Mouse (Mus musculus) embryonic facial prominence, embryonic 11.5 days (tissue): ENCODE data around the gene Gtf2ird1. TPM values are rescaled to one million over a fixed set of nuclear protein-coding genes. Genes with fewer than 3 reads are reported as not detected.
A peak's percentile ranks its signal among the peaks of the same experiment; 100 is the strongest.
"Not testable (repeated sequence)": the region's sequence is repeated elsewhere in the genome, so short reads cannot be mapped to it uniquely, and the experiment has no call there.

Source experiments
- ATAC-seq: fragments of 200-750 bp; cut with Nextera tagmentation; replicated peaks from 2 replicates; pipeline ENCODE4 v1.8.0; 2017; ENCODE audit warnings: low read depth; ENCODE audit not compliant: insufficient number of reproducible peaks, low FRiP score, low TSS enrichment
- DNase-seq: peaks from one replicate; pipeline ENCODE4 v3.0.0-alpha.2; 2015; ENCODE audit warnings: low spot score
- H3K27ac ChIP-seq: fragments of 300-500 bp; sonication (generic); replicated peaks from 2 replicates; pipeline ENCODE4 v1.5.1; 2014; ENCODE audit warnings: mild to moderate bottlenecking, low read depth, low read length, control low read depth
- H3K27me3 ChIP-seq: fragments of 300-500 bp; sonication (generic); 2 replicates; pipeline ENCODE4 v1.6.1; 2014; ENCODE audit warnings: mild to moderate bottlenecking, low read length, moderate library complexity, mixed read lengths; ENCODE audit not compliant: control insufficient read depth, insufficient read depth
- H3K36me3 ChIP-seq: fragments of 300-500 bp; sonication (generic); replicated peaks from 2 replicates; pipeline ENCODE4 v1.6.1; 2014; ENCODE audit warnings: low read depth, mild to moderate bottlenecking, low read length, moderate library complexity, mixed read lengths; ENCODE audit not compliant: control insufficient read depth, insufficient read depth
- H3K4me1 ChIP-seq: fragments of 300-500 bp; sonication (generic); 2 replicates; pipeline ENCODE4 v1.6.1; 2014; ENCODE audit warnings: low read length, mixed read lengths; ENCODE audit not compliant: control insufficient read depth, insufficient read depth
- H3K4me2 ChIP-seq: fragments of 300-500 bp; sonication (generic); 2 replicates; pipeline ENCODE4 v1.6.1; 2014; ENCODE audit warnings: low read depth, mild to moderate bottlenecking, control low read depth, low read length, moderate library complexity
- H3K4me3 ChIP-seq: fragments of 300-500 bp; sonication (generic); 2 replicates; pipeline ENCODE4 v1.5.1; 2014; ENCODE audit warnings: low read depth, low read length, control low read depth
- H3K9ac ChIP-seq: fragments of 300-500 bp; sonication (generic); replicated peaks from 2 replicates; pipeline ENCODE4 v1.6.1; 2014; ENCODE audit warnings: mild to moderate bottlenecking, control low read depth, low read length
- H3K9me3 ChIP-seq: fragments of 300-500 bp; sonication (generic); replicated peaks from 2 replicates; pipeline ENCODE4 v1.6.1; 2016; ENCODE audit warnings: mild to moderate bottlenecking, low read length, inconsistent platforms, mixed read lengths; ENCODE audit not compliant: control insufficient read depth
- WGBS: fragments of 180-500 bp; shearing (Covaris S2); extraction: QIAGEN DNeasy Blood & Tissue Kit; methylation state at CpG from one replicate; pipeline ENCODE4 v1.1.7; 2014; 5-methylcytosine and 5-hydroxymethylcytosine counted together
- polyA plus RNA-seq: library from polyadenylated mRNA; unstranded; fragments of >200 nt; fragmentation: Nextera tagmentation; extraction: Ambion mirVana; gene quantifications from 2 replicates; pipeline ENCODE4 v1.2.1, GENCODE M21; 2014

The Gtf2ird1 gene
- polyA plus RNA-seq, 1 experiment from 2014 or later, result 99.8 TPM

DNA sequence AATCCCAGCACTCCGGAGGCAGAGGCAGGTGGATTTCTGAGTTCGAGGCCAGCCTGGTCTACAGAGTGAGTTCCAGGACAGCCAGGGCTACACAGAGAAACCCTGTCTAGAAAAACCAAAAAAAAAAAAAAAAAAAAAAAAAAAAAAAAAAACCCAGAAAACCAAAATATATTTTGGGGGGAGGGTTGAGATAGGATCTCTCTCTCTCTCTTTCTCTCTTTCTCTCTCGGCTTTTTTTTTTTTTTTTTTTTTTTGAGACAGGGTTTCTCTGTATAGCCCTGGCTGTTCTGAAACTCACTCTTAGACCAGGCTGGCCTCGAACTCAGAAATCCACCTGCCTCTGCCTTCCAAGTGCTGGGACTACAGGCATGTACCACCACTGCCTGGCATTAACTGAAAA lies 113.0 kb downstream of the Gtf2ird1 start:
- DNase-seq, H3K27me3 ChIP-seq, ATAC-seq, H3K4me1 ChIP-seq, H3K4me3 ChIP-seq, H3K27ac ChIP-seq, H3K4me2 ChIP-seq, H3K9ac ChIP-seq, H3K9me3 ChIP-seq, H3K36me3 ChIP-seq: not testable (repeated sequence)
- 75% methylated on average over 4 of the region's 4 CpGs for WGBS

DNA sequence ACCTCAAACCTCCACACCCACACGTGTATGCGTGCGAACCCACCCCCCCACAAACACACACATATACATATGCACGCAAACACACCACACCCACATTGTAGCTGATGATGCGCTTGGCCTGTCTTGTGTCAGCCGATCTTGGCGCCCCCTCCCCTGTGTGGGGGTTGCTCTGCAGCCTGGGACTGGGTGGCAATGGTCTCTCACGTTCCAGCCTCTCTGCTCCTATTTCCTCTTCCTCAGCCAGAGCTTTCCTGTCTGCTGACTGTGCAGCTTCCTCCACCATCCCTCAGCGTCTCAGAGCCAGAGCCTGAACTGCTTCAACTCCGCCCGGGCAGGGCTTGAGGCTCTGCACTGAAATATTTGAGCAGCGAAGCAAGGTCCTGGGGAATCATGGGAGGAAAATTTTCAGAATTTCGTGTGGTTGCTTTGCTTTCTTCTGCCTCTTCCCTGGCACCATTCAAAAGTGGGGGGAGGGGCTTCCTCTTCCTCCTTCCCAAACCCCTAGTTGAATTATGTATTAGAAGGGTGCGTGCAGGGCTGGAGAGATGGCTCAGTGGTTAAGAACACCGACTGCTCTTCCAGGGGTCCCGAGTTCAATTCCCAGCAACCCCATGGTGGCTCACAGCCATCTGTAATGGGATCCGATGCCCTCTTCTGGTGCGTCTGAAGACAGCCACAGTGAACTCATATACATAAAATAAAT lies 113.9 kb downstream of the Gtf2ird1 start:
- no peaks in the 10 kb centered on the region for H3K4me1 ChIP-seq
- H3K27me3 ChIP-seq, result no peaks in the 10 kb centered on the region
- H3K4me3 ChIP-seq, result no peak overlapping the region
- H3K9ac ChIP-seq, result no peak overlapping the region
- 85% methylated on average over 18 of the region's 18 CpGs for WGBS
- no peak for DNase-seq
- no peak for ATAC-seq
- H3K9me3 ChIP-seq, result no peaks in the 10 kb centered on the region
- H3K36me3 ChIP-seq, result no peaks in the 10 kb centered on the region
- no peak overlapping the region for H3K4me2 ChIP-seq
- no peak overlapping the region for H3K27ac ChIP-seq

DNA sequence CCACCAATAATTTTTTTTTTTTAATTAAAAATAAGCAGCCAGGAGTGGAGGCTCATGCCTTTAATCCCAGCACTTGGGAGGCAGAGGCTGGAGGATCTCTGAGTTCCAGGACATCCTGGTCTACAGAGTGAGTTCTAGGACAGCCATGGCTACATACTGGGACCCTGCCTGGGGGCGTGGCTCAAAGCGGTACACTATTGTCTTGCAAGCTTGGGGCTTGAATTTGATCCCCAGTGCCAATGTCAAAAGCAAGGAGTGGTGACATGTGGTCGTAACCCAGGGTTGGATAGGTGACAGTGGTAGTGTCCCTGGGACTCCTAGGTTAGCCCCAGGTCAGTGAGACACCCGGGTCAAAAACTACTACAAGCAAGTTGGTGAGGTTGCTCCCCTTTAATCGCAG lies 114.8 kb downstream of the Gtf2ird1 start:
- H3K4me3 ChIP-seq, result no peak overlapping the region
- H3K4me2 ChIP-seq, result no peak overlapping the region
- H3K36me3 ChIP-seq, result no peaks in the 10 kb centered on the region
- H3K9me3 ChIP-seq, result no peaks in the 10 kb centered on the region
- no peak overlapping the region for H3K27ac ChIP-seq
- no peaks in the 10 kb centered on the region for H3K4me1 ChIP-seq
- WGBS, result 93% methylated on average over 5 of the region's 5 CpGs
- ATAC-seq (no peak), DNase-seq (no peak)
- H3K27me3 ChIP-seq, result no peaks in the 10 kb centered on the region
- no peak overlapping the region for H3K9ac ChIP-seq

DNA sequence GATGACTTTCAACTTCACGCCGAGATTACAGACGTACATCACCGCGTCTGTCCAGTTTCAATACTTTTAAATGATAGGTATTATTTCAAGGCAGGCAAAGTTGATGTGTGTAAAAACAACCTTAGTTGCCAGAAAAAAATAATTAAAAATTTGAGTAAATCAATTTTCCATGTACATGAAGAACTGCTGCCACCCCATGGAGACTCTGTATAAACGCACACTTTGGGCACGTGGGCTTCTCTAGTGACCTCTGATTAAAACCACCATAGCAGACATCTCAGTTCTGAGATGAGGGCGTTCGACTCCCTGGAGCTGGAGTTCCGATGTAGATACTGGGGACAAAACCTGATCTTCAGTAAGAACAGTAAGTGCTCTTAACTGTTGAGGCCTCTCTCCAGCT lies 115.2 kb downstream of the Gtf2ird1 start:
- Histone ChIP-seq H3K9ac (no peak overlapping the region), H3K9me3 (no peaks in the 10 kb centered on the region), H3K4me3 (no peak overlapping the region), H3K27ac (no peak overlapping the region), H3K36me3 (no peaks in the 10 kb centered on the region), H3K27me3 (no peaks in the 10 kb centered on the region), H3K4me2 (no peak overlapping the region), H3K4me1 (no peaks in the 10 kb centered on the region)
- WGBS, result 78% methylated on average over 10 of the region's 10 CpGs
- DNase-seq, result peak; percentile 67
- ATAC-seq, result no peak

DNA sequence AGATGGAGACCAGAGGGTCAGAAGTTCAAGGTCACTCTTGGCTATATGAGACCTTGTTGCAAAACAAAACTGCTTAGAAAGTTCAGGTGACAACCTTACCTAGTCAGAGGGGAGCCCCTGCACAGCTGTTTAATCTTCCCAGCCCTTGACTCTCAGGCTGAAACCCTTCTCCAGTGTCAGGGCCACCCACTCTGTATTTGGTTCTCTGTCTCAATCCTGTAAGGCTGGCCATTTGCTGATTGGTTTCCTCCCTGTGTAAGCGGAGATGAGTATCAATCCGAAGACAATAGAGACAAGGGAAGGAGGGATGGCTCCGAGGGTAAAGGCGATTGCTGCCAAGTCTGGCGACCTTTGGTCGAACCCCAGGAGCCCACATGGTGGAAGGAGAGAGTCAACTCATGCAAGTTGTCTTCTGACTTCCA lies 116.4 kb downstream of the Gtf2ird1 start:
- 28% methylated on average over 6 of the region's 6 CpGs for WGBS
- Histone ChIP-seq H3K27ac (no peak overlapping the region), H3K4me3 (no peak overlapping the region), H3K9ac (no peak overlapping the region), H3K4me1 (no peaks in the 10 kb centered on the region), H3K27me3 (no peaks in the 10 kb centered on the region), H3K4me2 (no peak overlapping the region), H3K9me3 (no peaks in the 10 kb centered on the region), H3K36me3 (no peaks in the 10 kb centered on the region)
- peak; percentile 11; the same call in 1 of the 2 replicates for ATAC-seq
- DNase-seq, result no peak

DNA sequence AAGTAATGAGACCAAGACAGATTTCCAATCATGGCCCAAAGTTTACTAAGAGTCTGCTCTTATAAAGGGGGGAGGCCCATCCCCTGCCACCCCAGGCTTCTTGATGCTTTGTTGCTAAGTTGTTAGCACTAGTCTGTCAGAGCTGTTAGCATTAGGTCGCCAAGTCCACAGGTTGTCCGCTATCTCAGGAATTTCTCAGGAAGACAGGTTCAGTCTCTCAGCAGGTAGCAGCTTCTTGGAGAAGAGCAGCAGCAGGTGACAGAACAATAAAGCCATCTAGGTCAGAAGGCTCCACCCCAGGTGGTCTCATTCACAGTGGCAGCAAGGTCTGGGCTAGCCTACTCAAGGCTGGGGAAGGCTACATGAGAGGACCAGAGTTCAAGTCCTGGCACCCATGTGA lies 119.5 kb downstream of the Gtf2ird1 start:
- WGBS, result 69% methylated on average over 2 of the region's 2 CpGs
- not testable (repeated sequence) for H3K27ac ChIP-seq, H3K27me3 ChIP-seq, DNase-seq, H3K36me3 ChIP-seq, H3K4me1 ChIP-seq, H3K9me3 ChIP-seq, H3K4me2 ChIP-seq, ATAC-seq, H3K4me3 ChIP-seq, H3K9ac ChIP-seq

DNA sequence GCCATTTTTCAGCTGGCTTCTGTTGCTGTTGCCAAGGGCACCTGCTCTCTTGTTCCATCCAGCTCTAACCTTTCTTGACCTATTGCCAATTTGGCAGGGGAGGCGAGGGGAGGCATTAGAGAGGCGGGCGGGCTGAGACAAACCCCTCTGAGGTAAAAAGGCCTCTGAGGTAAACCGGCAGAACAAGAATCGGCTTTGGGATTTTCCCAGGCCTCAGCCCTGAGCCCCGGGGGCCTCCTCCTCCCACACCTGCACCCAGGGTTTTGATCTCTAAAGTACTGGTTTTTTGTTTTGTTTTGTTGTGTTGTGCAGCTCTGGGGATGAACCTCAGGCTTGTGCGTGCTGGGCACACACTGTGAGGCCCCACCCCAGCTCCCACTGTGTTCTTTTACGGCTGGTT lies 123.8 kb downstream of the Gtf2ird1 start:
- H3K27ac ChIP-seq, result no peak overlapping the region

DNA sequence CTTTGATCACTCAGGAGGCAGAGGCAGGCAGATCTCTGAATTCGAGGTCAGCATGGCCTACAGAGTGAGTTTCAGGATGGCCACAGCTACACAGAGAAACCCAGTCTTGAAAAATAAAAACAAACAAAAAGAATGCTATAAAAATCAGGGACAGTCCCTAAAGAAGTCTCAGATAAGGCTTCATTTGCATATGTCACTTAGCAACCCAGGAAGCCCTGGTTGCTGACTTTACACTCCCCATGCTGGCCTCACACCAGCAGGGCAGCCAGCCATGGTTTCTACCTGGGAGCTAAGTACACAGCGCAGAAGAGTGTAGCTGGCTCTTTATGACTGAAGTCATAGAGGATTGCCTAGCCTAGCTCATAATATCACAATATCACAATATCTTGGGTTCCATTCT lies 126.4 kb downstream of the Gtf2ird1 start:
- Histone ChIP-seq H3K27ac (no peak overlapping the region), H3K9me3 (no peaks in the 10 kb centered on the region), H3K9ac (no peak overlapping the region), H3K27me3 (no peaks in the 10 kb centered on the region), H3K36me3 (no peaks in the 10 kb centered on the region), H3K4me3 (no peak overlapping the region), H3K4me1 (no peaks in the 10 kb centered on the region), H3K4me2 (no peak overlapping the region)
- no peak for DNase-seq
- WGBS, result 90% methylated on average over 2 of the region's 2 CpGs
- no peak for ATAC-seq

More for the DNA sequence above, 123.8 kb downstream of the Gtf2ird1 start:
- no peak overlapping the region for H3K4me3 ChIP-seq
- no peaks in the 10 kb centered on the region for H3K27me3 ChIP-seq
- DNase-seq (peak; percentile 69), ATAC-seq (0 out of 2 replicates have a peak, but pooled peaks have one; percentile 25)
- H3K4me2 ChIP-seq, result no peak overlapping the region
- H3K4me1 ChIP-seq, result no peaks in the 10 kb centered on the region
- H3K36me3 ChIP-seq, result no peaks in the 10 kb centered on the region
- WGBS, result 34% methylated on average over 8 of the region's 8 CpGs
- H3K9ac ChIP-seq, result no peak overlapping the region
- H3K9me3 ChIP-seq, result no peaks in the 10 kb centered on the region
